Mouse (Mus musculus) liver, embryonic 13.5 days (tissue): ENCODE data around the gene Zdhhc8. TPM values are rescaled to one million over a fixed set of nuclear protein-coding genes. Genes with fewer than 3 reads are reported as not detected.

Experiments used
- ATAC-seq: fragments of 200-750 bp; cut with Nextera tagmentation; 2 replicates; pipeline ENCODE4 v1.8.0; 2017; ENCODE audit warnings: low read depth, mild to moderate bottlenecking, moderate number of reproducible peaks, moderate library complexity
- DNase-seq: peaks from one replicate; pipeline ENCODE4 v3.0.0; 2022
- H3K27ac ChIP-seq: fragments of 300-500 bp; sonication (generic); 2 replicates; pipeline ENCODE4 v1.5.1; 2015; ENCODE audit warnings: moderate library complexity, mild to moderate bottlenecking, inconsistent platforms
- H3K27me3 ChIP-seq: fragments of 300-500 bp; sonication (generic); 2 replicates; pipeline ENCODE4 v1.6.1; 2015; ENCODE audit warnings: mild to moderate bottlenecking, inconsistent platforms
- H3K36me3 ChIP-seq: fragments of 300-500 bp; sonication (generic); 2 replicates; pipeline ENCODE4 v1.6.1; 2015; ENCODE audit warnings: mild to moderate bottlenecking, inconsistent platforms
- H3K4me1 ChIP-seq: fragments of 300-500 bp; sonication (generic); replicated peaks from 2 replicates; pipeline ENCODE4 v1.6.1; 2015; ENCODE audit warnings: inconsistent platforms
- H3K4me2 ChIP-seq: fragments of 300-500 bp; sonication (generic); 2 replicates; pipeline ENCODE4 v1.6.1; 2015; ENCODE audit warnings: inconsistent platforms, mild to moderate bottlenecking, moderate library complexity
- H3K4me3 ChIP-seq: fragments of 300-500 bp; sonication (generic); replicated peaks from 2 replicates; pipeline ENCODE4 v1.5.1; 2015; ENCODE audit warnings: mild to moderate bottlenecking, inconsistent platforms
- H3K9ac ChIP-seq: fragments of 300-500 bp; sonication (generic); 2 replicates; pipeline ENCODE4 v1.6.1; 2015; ENCODE audit warnings: mild to moderate bottlenecking, inconsistent platforms
- H3K9me3 ChIP-seq: fragments of 300-500 bp; sonication (generic); replicated peaks from 2 replicates; pipeline ENCODE4 v1.6.1; 2016; ENCODE audit warnings: inconsistent platforms
- WGBS: fragments of 180-500 bp; shearing (Covaris S2); methylation state at CpG from one replicate; pipeline ENCODE4 v1.1.7; 2015; ENCODE audit not compliant: insufficient replicate concordance; 5-methylcytosine and 5-hydroxymethylcytosine counted together
- polyA plus RNA-seq: library from polyadenylated mRNA; unstranded; fragments of >200 nt; fragmentation: Nextera tagmentation; extraction: Ambion mirVana; gene quantifications from 2 replicates; pipeline ENCODE4 v1.2.1, GENCODE M21; 2015

The Zdhhc8 gene
- polyA plus RNA-seq = 1.7 and 2.3 TPM in 2 replicates

DNA sequence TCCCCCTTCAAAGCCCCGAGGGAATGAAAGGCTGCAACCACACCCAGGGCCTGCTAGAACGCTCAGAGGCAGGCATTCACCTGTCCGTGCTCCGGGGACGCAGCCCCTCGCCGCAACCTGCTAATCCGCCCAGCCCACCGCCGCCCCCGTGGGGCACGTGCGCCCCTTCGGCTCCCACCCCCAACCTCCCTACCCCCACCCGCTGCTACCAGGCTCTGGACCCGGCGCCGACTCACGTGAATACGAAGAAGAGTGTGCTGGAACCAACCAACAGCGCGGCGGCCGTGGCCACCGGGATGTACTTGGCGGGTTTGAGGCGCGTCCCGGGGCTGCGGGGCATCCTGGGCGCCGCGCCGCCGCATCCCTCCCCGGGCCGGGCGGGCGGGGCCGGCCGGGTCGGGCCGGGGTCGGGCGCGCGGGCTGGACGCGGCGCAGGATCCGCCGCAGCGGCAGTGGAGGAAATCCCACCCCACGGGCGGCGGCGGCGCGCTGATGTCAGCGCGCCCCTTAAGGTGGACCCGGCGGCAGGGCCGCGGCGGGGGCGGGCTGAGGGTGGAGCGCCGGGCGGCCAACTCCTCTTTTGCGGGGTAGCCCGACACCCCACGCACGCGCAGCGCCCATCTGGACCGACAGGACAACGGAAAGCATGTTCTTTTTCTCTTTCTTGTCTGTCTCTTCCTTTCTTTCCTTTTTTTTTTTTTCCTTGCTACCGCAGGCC lies at the start of gene Zdhhc8:
Gene Zdhhc8, minus strand, starts transcription at position 466 of the 718 bp plus-strand sequence.
- H3K4me1 ChIP-seq = peaks cover 56% of the 10 kb centered on the region
- DNase-seq (no peak), ATAC-seq (peak; percentile 48)
- WGBS = under 1% methylated on average over 59 of the region's 79 CpGs
- no peaks in the 10 kb centered on the region for H3K9me3 ChIP-seq
- peak within 1 kb of the TSS; percentile 43 for H3K27ac ChIP-seq
- H3K27me3 ChIP-seq = peaks cover 35% of the 10 kb centered on the region
- peak within 1 kb of the TSS; percentile 68 for H3K9ac ChIP-seq
- H3K4me3 ChIP-seq = peak within 1 kb of the TSS; percentile 66
- peak within 1 kb of the TSS; percentile 76 for H3K4me2 ChIP-seq
- H3K36me3 ChIP-seq = peaks cover 21% of the 10 kb centered on the region

GRCm38 (mm10) chr16:18275166-18275565 lies 40.2 kb upstream of the Zdhhc8 start:
- Histone ChIP-seq H3K36me3 (peaks cover 98% of the 10 kb centered on the region), H3K9me3 (no peaks in the 10 kb centered on the region), H3K27me3 (no peaks in the 10 kb centered on the region), H3K4me1 (no peaks in the 10 kb centered on the region), H3K27ac (no peak overlapping the region), H3K4me3 (no peak overlapping the region), H3K9ac (no peak overlapping the region), H3K4me2 (no peak overlapping the region)
- ATAC-seq (no peak), DNase-seq (no peak)
- 85% methylated on average over 2 of the region's 2 CpGs for WGBS

GRCm38 (mm10) chr16:18268182-18268581 lies 33.2 kb upstream of the Zdhhc8 start:
- Histone ChIP-seq H3K4me1 (no peaks in the 10 kb centered on the region), H3K36me3 (peaks cover 94% of the 10 kb centered on the region), H3K9ac (no peak overlapping the region), H3K27me3 (no peaks in the 10 kb centered on the region), H3K4me2 (no peak overlapping the region), H3K4me3 (no peak overlapping the region), H3K27ac (no peak overlapping the region), H3K9me3 (no peaks in the 10 kb centered on the region)
- DNase-seq = no peak
- 89% methylated on average over 5 of the region's 5 CpGs for WGBS
- no peak for ATAC-seq

DNA sequence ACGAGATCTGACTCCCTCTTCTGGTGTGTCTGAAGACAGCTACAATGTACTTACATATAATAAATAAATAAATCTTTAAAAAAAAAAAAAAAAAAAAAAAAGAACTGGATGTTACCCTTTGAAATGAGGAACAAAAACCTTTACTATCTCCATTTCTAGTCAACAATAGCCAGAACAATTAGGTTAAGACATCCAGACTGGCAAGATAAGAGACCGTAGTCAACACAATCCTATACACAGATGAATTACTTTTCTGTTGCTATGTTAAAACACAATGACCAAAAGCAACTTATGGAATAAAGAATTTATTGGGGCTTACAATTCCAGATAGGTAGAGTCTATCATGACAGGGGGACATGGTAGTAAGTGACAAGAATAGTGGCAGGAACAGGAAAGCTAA lies 30.1 kb upstream of the Zdhhc8 start:
- Histone ChIP-seq H3K4me3 (no peak overlapping the region), H3K9ac (no peak overlapping the region), H3K9me3 (no peaks in the 10 kb centered on the region), H3K4me2 (no peak overlapping the region), H3K27me3 (no peaks in the 10 kb centered on the region), H3K4me1 (no peaks in the 10 kb centered on the region), H3K27ac (no peak overlapping the region), H3K36me3 (peaks cover 90% of the 10 kb centered on the region)
- DNase-seq (no peak), ATAC-seq (no peak)
- WGBS = 79% methylated on average over 2 of the region's 2 CpGs

DNA sequence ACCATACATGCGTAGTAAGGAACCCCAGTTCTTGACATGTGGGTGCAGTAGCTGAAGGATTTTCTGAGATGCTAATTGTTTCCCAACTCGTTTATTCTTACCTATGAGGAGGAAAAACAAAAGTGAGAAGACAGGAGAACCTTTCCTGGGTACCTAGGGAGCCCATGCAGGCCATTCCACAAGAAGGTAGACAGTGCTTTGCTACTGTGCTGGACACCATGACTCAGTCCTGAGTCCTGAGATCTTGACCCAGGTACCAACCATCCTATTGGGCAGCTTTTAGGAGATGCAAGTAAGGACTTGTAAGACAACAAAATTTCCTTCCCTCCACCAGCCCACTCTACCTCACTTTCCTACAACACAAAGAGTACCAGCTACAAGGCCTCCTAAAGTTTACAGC lies 23.3 kb upstream of the Zdhhc8 start, which contains the start of gene Gm49776:
Gene Gm49776, minus strand, starts transcription at position 101 of the 400 bp plus-strand sequence.
- H3K36me3 ChIP-seq = peaks cover 95% of the 10 kb centered on the region
- H3K4me1 ChIP-seq = peaks cover 7% of the 10 kb centered on the region
- no peak within 1 kb of the TSS for H3K27ac ChIP-seq
- no peak within 1 kb of the TSS for H3K4me3 ChIP-seq
- no peak within 1 kb of the TSS for H3K4me2 ChIP-seq
- no peak for DNase-seq
- H3K27me3 ChIP-seq = no peaks in the 10 kb centered on the region
- WGBS = 85% methylated on average over 2 of the region's 2 CpGs
- no peaks in the 10 kb centered on the region for H3K9me3 ChIP-seq
- H3K9ac ChIP-seq = no peak within 1 kb of the TSS
- ATAC-seq = no peak

- Histone ChIP-seq H3K27ac (no peak overlapping the region), H3K27me3 (no peaks in the 10 kb centered on the region), H3K9ac (no peak overlapping the region), H3K4me1 (peaks cover 43% of the 10 kb centered on the region), H3K4me3 (no peak overlapping the region), H3K4me2 (no peak overlapping the region), H3K36me3 (peaks cover 90% of the 10 kb centered on the region), H3K9me3 (no peaks in the 10 kb centered on the region)
- WGBS = 69% methylated on average over 1 of the region's 1 CpGs
- no peak for ATAC-seq
- no peak for DNase-seq
Measured at GRCm38 (mm10) chr16:18253866-18254265, 18.9 kb upstream of the Zdhhc8 start.

DNA sequence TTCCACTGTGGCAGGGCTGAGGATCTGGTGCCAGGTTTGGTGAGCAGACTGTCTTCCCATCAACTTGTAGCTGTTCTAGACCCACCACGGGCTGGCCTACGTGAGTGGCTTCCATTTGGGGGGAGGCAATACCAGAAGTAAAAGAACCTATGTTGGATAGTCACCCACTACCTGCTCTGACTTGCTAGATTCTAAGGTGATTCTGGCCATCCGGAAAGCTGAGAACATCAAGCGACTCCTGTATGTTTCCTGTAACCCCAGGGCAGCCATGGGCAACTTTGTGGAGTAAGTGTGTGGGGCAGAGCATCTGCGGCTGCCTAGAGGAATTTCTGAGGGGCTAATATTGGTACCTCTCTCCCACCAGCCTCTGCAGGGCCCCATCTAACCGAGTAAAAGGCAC lies 17.8 kb upstream of the Zdhhc8 start:
- DNase-seq (no peak), ATAC-seq (no peak)
- H3K36me3 ChIP-seq = peaks cover 80% of the 10 kb centered on the region
- peaks cover 43% of the 10 kb centered on the region for H3K4me1 ChIP-seq
- peak overlapping the region; percentile 17; the same call in 1 of the 2 replicates for H3K9ac ChIP-seq
- H3K4me3 ChIP-seq = no peak overlapping the region
- H3K4me2 ChIP-seq = no peak overlapping the region
- no peaks in the 10 kb centered on the region for H3K9me3 ChIP-seq
- no peak overlapping the region for H3K27ac ChIP-seq
- WGBS = 72% methylated on average over 6 of the region's 6 CpGs
- H3K27me3 ChIP-seq = no peaks in the 10 kb centered on the region

GRCm38 (mm10) chr16:18250828-18251790 lies 16.2 kb upstream of the Zdhhc8 start:
- Histone ChIP-seq H3K27ac (peak overlapping the region; percentile 91), H3K4me1 (peaks cover 59% of the 10 kb centered on the region), H3K9me3 (no peaks in the 10 kb centered on the region), H3K9ac (peak overlapping the region; percentile 93), H3K27me3 (no peaks in the 10 kb centered on the region), H3K4me3 (peak overlapping the region; percentile 94), H3K36me3 (peaks cover 75% of the 10 kb centered on the region), H3K4me2 (peak overlapping the region; percentile 95)
- DNase-seq = no peak
- ATAC-seq = no peak
- 79% methylated on average over 10 of the region's 10 CpGs for WGBS

DNA sequence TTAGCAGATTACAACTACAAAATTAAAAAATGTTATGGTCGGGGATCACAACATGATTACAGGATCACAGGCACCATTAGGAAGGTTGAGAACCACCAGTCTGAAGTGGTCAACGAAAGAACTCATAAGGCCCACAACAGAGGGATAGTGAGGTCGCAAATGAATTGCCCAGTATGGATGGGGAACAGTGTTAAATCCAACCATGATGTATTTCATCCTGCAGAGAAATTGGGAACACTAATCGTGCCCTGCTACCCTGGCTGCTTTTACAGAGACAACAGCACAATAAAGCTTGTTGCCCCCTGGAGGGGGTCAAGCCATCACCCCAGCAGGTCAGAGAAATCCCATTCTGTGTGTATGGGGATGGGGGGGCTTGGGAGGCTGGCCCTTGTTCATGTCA lies 15.3 kb upstream of the Zdhhc8 start:
- 48% methylated on average over 4 of the region's 4 CpGs for WGBS
- H3K27ac ChIP-seq = peak overlapping the region; percentile 91
- no peaks in the 10 kb centered on the region for H3K9me3 ChIP-seq
- peaks cover 66% of the 10 kb centered on the region for H3K4me1 ChIP-seq
- peak overlapping the region; percentile 93 for H3K9ac ChIP-seq
- H3K4me3 ChIP-seq = peak overlapping the region; percentile 94
- H3K4me2 ChIP-seq = peak overlapping the region; percentile 95
- DNase-seq (no peak), ATAC-seq (no peak)
- no peaks in the 10 kb centered on the region for H3K27me3 ChIP-seq
- H3K36me3 ChIP-seq = peaks cover 75% of the 10 kb centered on the region

DNA sequence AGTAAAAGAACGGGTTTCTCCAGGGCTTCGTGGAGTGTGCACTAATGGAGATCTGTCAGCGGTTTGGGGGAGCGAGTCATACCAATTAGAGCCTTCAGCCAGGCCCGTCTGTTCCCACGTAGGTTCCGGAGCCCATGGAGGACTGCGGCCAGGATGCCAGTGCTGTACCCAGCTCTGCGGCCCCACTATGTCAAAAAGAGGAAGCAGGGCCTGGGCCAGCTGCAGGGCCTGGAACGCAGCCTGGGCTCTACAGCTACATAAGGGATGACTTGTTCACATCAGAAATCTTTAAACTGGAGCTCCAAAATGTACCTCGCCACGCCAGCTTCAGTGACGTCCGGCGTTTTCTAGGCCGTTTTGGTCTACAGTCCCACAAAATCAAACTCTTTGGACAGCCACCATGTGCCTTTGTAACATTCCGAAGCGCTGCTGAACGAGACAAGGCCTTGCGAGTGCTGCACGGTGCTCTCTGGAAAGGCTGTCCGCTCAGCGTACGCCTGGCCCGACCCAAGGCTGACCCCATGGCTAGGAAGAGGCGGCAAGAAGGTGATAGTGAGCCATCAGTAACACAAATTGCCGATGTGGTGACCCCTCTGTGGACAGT lies 14.5 kb upstream of the Zdhhc8 start:
- Histone ChIP-seq H3K4me1 (peaks cover 63% of the 10 kb centered on the region), H3K4me3 (peak overlapping the region; percentile 94), H3K36me3 (peaks cover 75% of the 10 kb centered on the region), H3K27ac (peak overlapping the region; percentile 91), H3K9ac (peak overlapping the region; percentile 93), H3K27me3 (no peaks in the 10 kb centered on the region), H3K9me3 (no peaks in the 10 kb centered on the region), H3K4me2 (peak overlapping the region; percentile 95)
- 3% methylated on average over 27 of the region's 27 CpGs for WGBS
- ATAC-seq = peak; percentile 9
- peak; percentile 40 for DNase-seq
